Mouse (Mus musculus): ENCODE data around the gene Gm10974.

Gene Gm10974

DNA sequence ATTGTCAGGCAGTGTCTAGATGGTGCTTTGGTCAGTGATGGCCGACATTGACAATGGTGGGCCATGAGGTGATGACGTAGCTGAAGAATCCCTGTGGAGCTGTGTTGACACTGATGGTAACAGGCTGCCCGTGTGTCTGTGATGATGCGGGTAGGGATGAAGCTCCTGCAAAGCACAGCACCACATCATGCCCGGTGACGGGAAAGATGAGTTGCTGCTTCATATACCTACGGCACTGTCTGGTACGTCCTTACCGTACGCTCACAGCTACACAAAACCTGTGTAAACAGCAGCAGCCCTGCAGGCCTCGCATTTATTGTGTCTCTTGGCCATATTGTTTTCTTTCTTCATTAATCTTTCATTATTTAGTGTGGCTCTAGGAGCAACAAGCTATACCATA lies 1.2 kb upstream of the Gm10974 start:
- no peak for DNase-seq

DNA sequence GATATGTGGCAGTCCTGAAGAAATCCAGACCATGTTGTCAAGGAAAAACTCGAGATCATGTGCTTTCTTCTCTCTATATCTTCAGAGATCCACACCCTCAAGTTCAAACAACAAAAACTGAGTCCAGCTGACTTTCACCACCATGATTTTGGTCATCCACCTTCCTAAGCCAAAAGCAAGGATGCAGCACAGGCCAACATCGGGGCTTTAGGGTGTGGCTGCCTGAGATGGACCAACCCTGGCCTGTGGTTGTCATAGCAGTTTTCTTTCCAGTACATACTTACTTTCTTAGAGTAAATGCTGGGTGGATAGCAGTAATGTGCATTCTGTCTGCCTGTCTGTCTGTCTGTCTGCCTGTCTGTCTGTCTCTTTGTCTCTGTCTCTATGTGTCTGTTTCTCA lies 294 bp upstream of the Gm10974 start:
- DNase-seq: no peak

- no peak for DNase-seq
These were observed 3.6 kb downstream of the Gm10974 start for GRCm38 (mm10) chr7:66369071-66369933.

DNA sequence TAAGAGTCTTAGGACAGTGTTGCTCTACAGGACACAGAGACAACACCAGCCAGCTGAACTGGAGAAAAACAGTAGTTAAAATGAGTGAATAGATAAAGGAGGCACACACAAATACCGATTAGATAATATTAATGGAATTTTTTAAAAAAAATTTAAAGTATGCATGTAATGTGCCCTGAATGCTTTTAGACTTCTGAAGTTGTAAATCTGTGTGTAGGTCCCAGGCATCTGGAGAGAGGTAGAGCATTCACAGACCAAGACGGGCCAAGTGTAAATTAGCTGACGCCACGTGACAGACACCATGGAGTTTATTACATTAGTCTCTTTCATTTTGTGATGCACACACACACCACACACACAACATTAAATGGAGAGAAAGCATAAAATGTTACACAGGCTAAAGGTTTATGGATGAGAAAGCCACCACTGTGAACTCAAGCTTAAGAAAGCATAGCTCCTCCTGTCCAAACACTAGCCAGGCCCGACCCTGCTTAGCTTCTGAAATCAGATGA lies 4.3 kb downstream of the Gm10974 start:
- no peak for DNase-seq

DNA sequence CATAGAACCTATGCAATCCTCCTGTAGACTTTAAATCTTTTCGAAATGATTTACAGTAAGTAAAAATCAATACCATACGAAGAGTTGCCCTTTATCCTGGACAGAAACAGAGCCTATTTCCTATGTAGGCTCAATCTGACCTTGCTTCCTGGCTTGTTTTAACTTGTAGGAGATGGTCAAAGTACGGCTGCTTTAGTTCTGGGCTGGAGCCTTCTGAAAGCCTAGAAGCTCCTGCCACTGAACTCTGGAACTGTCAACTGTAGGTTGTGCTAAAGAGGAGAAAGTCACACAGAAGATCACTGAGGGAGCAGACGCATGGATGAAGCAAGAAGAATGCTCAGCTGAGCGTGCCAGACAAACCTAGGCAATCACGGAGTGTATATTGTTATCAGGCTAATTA lies 5.3 kb downstream of the Gm10974 start:
- no peak for DNase-seq

GRCm38 (mm10) chr7:66373391-66373790 lies 7.7 kb downstream of the Gm10974 start:
- no peak for DNase-seq

GRCm38 (mm10) chr7:66375736-66376135 lies 10.0 kb downstream of the Gm10974 start:
- no peak for DNase-seq

- no peak for DNase-seq
These were observed 10.9 kb downstream of the Gm10974 start for GRCm38 (mm10) chr7:66376560-66376959.

- no peak for DNase-seq
These were observed 18.5 kb downstream of the Gm10974 start for GRCm38 (mm10) chr7:66384213-66384612.

DNA sequence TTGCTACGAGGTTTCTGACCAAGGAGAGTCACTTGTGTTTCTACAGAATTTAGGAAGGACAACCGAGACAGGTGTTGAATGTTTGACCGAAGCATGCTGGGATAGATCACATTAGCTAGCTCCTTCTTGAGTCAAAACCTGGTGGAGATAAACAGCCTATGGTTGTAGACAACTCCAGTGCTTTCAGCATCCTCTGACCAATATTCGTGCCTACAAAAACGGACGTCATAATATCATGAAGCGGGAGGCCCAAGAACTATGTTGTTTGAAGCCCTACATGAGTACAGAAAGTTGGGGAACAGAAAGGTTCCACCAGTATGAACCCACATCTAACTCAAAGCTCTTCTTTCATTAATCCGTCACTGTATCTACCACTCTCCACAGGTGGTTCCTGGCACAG lies 19.2 kb downstream of the Gm10974 start:
- no peak for DNase-seq

- DNase-seq: no peak
These were observed 20.1 kb downstream of the Gm10974 start for GRCm38 (mm10) chr7:66385826-66386225.

- no peak for DNase-seq
These were observed 20.7 kb downstream of the Gm10974 start for GRCm38 (mm10) chr7:66386411-66386810.

DNA sequence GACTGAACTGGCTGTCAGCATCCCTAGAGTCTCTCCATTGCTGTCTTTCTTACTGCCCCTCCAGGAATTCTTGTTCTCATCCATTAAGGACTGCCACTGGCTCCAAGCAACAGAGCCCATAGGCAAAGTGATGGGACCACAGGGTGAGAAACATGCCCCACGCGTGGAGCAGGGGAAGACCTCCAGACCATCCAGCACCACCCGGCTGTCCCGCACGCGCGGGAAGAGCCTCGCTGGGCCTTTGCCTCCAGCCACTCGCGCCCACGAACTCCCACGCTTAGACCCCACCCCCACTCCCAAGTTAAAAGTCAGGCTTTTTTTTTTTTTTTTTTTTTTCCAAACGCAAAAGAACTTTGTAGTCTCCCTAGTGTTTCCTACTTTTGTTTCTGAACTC lies 21.7 kb downstream of the Gm10974 start:
- no peak for DNase-seq

GRCm38 (mm10) chr7:66387813-66388521 lies 22.3 kb downstream of the Gm10974 start, which contains the start of gene Lrrk1:
Gene Lrrk1 (minus strand): TSS chr7:66388350.
- DNase-seq: peak; percentile 12

GRCm38 (mm10) chr7:66388621-66389532 lies 23.2 kb downstream of the Gm10974 start:
- peak; percentile 25 for DNase-seq

- no peak for DNase-seq
These were observed 31.6 kb downstream of the Gm10974 start for GRCm38 (mm10) chr7:66397288-66397687.

- no peak for DNase-seq
These were observed 35.9 kb downstream of the Gm10974 start for GRCm38 (mm10) chr7:66401605-66402004.

DNA sequence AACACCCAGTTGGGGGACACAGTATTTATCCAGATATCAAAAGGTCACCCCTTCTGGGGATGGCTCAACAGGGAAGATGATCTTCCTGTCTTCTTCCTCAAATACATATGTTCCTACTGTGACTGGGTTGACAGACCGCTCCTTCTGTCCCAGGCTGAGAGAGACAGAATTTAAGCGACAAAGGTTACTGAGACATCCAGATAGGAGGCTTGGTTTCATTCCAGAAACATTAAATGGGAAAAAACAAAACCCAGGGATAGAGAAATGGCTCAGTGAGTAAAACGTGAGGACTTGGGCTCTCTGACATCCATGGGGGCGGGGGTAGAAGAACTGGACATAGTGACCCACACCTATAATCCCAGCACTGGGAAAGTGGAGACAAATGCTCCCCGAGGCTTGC lies 37.2 kb downstream of the Gm10974 start:
- DNase-seq: no peak

GRCm38 (mm10) chr7:66404141-66404540 lies 38.4 kb downstream of the Gm10974 start:
- no peak for DNase-seq

- DNase-seq: no peak
These were observed 39.1 kb downstream of the Gm10974 start for GRCm38 (mm10) chr7:66404802-66405201.

- DNase-seq: no peak
These were observed 39.8 kb downstream of the Gm10974 start for GRCm38 (mm10) chr7:66405541-66405940.

GRCm38 (mm10) chr7:66405951-66406721 lies 40.4 kb downstream of the Gm10974 start:
- no peak for DNase-seq
